Mouse (Mus musculus) neural tube, embryonic 11.5 days (tissue): ENCODE measurements around the gene Arhgap28. TPM values are rescaled to one million over a fixed set of nuclear protein-coding genes. Genes with fewer than 3 reads are reported as not detected.
"Not testable (repeated sequence)": the region's sequence is repeated elsewhere in the genome, so short reads cannot be mapped to it uniquely, and the experiment has no call there.

Experiments used
- ATAC-seq: fragments of 200-750 bp; cut with Nextera tagmentation; 2 replicates; pipeline ENCODE4 v1.8.0; 2017; ENCODE audit warnings: moderate number of reproducible peaks, mild to moderate bottlenecking, moderate TSS enrichment, moderate library complexity; ENCODE audit not compliant: insufficient read depth, low FRiP score, low TSS enrichment
- DNase-seq: peaks from one replicate; pipeline ENCODE4 v3.0.0-alpha.2; 2015; ENCODE audit warnings: low spot score
- H3K27ac ChIP-seq: fragments of 300-500 bp; sonication (generic); 2 replicates; pipeline ENCODE4 v1.5.1; 2014; ENCODE audit warnings: low read depth, mild to moderate bottlenecking, low read length
- H3K27me3 ChIP-seq: fragments of 300-500 bp; sonication (generic); 2 replicates; pipeline ENCODE4 v1.6.1; 2014; ENCODE audit warnings: mild to moderate bottlenecking, low read length, mixed read lengths; ENCODE audit not compliant: control insufficient read depth, insufficient read depth
- H3K36me3 ChIP-seq: fragments of 300-500 bp; sonication (generic); 2 replicates; pipeline ENCODE4 v1.6.1; 2014; ENCODE audit warnings: mild to moderate bottlenecking, low read length, moderate library complexity, mixed read lengths; ENCODE audit not compliant: control insufficient read depth, insufficient read depth
- H3K4me1 ChIP-seq: fragments of 300-500 bp; sonication (generic); 2 replicates; pipeline ENCODE4 v1.6.1; 2014; ENCODE audit warnings: low read length, mixed read lengths; ENCODE audit not compliant: control insufficient read depth, insufficient read depth
- H3K4me2 ChIP-seq: fragments of 300-500 bp; sonication (generic); 2 replicates; pipeline ENCODE4 v1.6.1; 2014; ENCODE audit warnings: low read depth, mild to moderate bottlenecking, moderate library complexity
- H3K4me3 ChIP-seq: fragments of 300-500 bp; sonication (generic); 2 replicates; pipeline ENCODE4 v1.5.1; 2014; ENCODE audit warnings: low read depth, low read length
- H3K9ac ChIP-seq: fragments of 300-500 bp; sonication (generic); 2 replicates; pipeline ENCODE4 v1.6.1; 2014; ENCODE audit warnings: mild to moderate bottlenecking, low read length
- H3K9me3 ChIP-seq: fragments of 300-500 bp; sonication (generic); 2 replicates; pipeline ENCODE4 v1.6.1; 2016; ENCODE audit warnings: low read length; ENCODE audit not compliant: control insufficient read depth
- WGBS: fragments of 180-500 bp; shearing (Covaris S2); extraction: QIAGEN DNeasy Blood & Tissue Kit; methylation state at CpG from one replicate; pipeline ENCODE4 v1.1.7; 2014; 5-methylcytosine and 5-hydroxymethylcytosine counted together
- polyA plus RNA-seq: library from polyadenylated mRNA; unstranded; fragments of >200 nt; fragmentation: Nextera tagmentation; extraction: Ambion mirVana; gene quantifications from 2 replicates; pipeline ENCODE4 v1.2.1, GENCODE M21; 2014

The Arhgap28 gene
- polyA plus RNA-seq, 1 experiment from 2014 or later, result 47.9 TPM

- no peaks in the 10 kb centered on the region for H3K9me3 ChIP-seq
- H3K36me3 ChIP-seq, result peaks cover 11% of the 10 kb centered on the region
- H3K9ac ChIP-seq, result no peak overlapping the region
- no peaks in the 10 kb centered on the region for H3K4me1 ChIP-seq
- ATAC-seq, result no peak
- DNase-seq, result peak; percentile 39
- no peaks in the 10 kb centered on the region for H3K27me3 ChIP-seq
- no peak overlapping the region for H3K4me3 ChIP-seq
- no peak overlapping the region for H3K4me2 ChIP-seq
- no peak overlapping the region for H3K27ac ChIP-seq
- 63% methylated on average over 20 of the region's 20 CpGs for WGBS
Observed at GRCm38 (mm10) chr17:67866541-67867241, 137.2 kb downstream of the Arhgap28 start.

- H3K36me3 ChIP-seq, result peaks cover 6% of the 10 kb centered on the region
- no peak overlapping the region for H3K4me2 ChIP-seq
- H3K9ac ChIP-seq, result no peak overlapping the region
- no peak overlapping the region for H3K4me3 ChIP-seq
- H3K4me1 ChIP-seq, result no peaks in the 10 kb centered on the region
- 70% methylated on average over 9 of the region's 9 CpGs for WGBS
- H3K27ac ChIP-seq, result no peak overlapping the region
- no peaks in the 10 kb centered on the region for H3K9me3 ChIP-seq
- DNase-seq (no peak), ATAC-seq (no peak)
- H3K27me3 ChIP-seq, result no peaks in the 10 kb centered on the region
Observed at GRCm38 (mm10) chr17:67866026-67866425, 137.9 kb downstream of the Arhgap28 start.

DNA sequence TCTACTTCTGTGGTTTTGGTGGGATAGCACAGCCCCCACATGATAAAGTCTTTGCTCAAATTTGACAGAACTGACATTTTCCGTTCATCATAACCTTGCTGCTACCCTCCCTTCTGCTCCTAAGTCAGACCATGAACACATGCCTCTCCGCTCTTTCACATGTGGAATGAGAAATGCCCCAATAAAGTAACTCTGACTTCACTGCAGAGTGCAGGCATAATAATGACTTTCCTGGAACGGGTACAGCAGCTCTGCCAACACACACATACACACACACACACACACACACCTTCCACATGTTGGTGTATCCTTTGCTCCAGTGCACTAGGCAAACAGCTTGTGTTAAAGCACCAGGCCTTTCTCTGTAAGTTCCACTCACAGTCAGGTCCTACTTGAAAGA is 139.0 kb downstream of the Arhgap28 start:
- H3K36me3 ChIP-seq, result peaks cover 6% of the 10 kb centered on the region
- no peak for ATAC-seq
- H3K27ac ChIP-seq, result no peak overlapping the region
- H3K4me2 ChIP-seq, result no peak overlapping the region
- no peaks in the 10 kb centered on the region for H3K9me3 ChIP-seq
- no peaks in the 10 kb centered on the region for H3K4me1 ChIP-seq
- WGBS, result 87% methylated on average over 3 of the region's 3 CpGs
- H3K4me3 ChIP-seq, result no peak overlapping the region
- no peak for DNase-seq
- H3K27me3 ChIP-seq, result no peaks in the 10 kb centered on the region
- H3K9ac ChIP-seq, result no peak overlapping the region

DNA sequence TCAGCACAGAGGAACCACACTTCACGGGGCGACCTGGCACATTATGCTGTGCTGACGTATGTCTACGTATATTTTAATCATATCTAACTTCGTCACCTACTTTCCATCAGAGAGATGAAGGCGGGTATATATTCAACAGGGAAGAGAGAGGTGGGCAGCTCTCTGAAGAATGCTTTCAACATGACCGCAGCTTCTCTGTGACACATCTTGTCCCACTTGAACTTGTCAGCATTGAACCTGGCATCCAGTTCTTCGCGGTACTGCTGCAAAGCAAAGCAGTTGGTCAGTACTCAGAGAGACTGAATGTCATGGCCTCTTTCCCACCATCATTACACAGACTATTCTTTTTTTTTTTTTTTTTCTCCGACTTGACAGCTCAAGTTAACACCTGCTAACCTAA is 139.6 kb downstream of the Arhgap28 start:
- ATAC-seq, result no peak
- 93% methylated on average over 10 of the region's 10 CpGs for WGBS

GRCm38 (mm10) chr17:67861744-67862535 is 142.0 kb downstream of the Arhgap28 start:
- H3K9ac ChIP-seq, result no peak overlapping the region
- no peak overlapping the region for H3K4me3 ChIP-seq
- H3K27ac ChIP-seq, result no peak overlapping the region
- H3K4me2 ChIP-seq, result no peak overlapping the region
- no peaks in the 10 kb centered on the region for H3K4me1 ChIP-seq
- 79% methylated on average over 16 of the region's 16 CpGs for WGBS
- DNase-seq, result peak; percentile 76
- peak; percentile 48 for ATAC-seq
- no peaks in the 10 kb centered on the region for H3K27me3 ChIP-seq
- H3K36me3 ChIP-seq, result no peaks in the 10 kb centered on the region; the same call in 1 of the 2 replicates
- H3K9me3 ChIP-seq, result no peaks in the 10 kb centered on the region

More for the DNA sequence above, 139.6 kb downstream of the Arhgap28 start:
- H3K27me3 ChIP-seq, result no peaks in the 10 kb centered on the region
- H3K4me2 ChIP-seq, result no peak overlapping the region
- no peaks in the 10 kb centered on the region for H3K4me1 ChIP-seq
- no peaks in the 10 kb centered on the region for H3K9me3 ChIP-seq
- H3K27ac ChIP-seq, result no peak overlapping the region
- no peak for DNase-seq
- no peak overlapping the region for H3K9ac ChIP-seq
- H3K4me3 ChIP-seq, result no peak overlapping the region
- peaks cover 6% of the 10 kb centered on the region for H3K36me3 ChIP-seq

DNA sequence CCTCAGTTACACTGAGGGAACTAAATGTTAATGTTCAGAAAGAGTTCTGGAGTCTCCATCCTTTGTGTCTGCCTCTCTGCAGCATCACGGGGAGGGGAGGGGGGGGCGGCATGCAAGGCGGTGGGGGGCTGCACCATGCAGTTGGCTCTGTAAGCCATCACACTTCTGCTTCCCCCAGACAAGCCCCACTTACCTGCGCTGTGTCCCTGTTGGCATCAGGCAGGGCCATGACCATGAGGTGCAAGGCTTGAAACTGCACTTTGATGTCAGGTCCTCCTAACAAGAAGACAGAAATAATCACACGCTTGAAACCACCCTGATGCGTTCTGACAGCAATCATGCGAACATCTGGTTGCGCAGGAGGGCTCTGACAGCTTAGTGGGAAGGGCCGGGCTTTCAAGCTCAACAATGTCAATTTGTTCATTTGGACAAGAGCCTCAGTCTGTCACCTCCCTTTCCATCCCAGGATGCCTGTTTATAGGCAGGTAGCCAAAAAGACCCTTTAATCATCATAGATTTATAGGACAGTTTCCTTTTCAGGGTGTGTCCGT is 142.8 kb downstream of the Arhgap28 start:
- Histone ChIP-seq H3K27me3 (no peaks in the 10 kb centered on the region), H3K4me1 (no peaks in the 10 kb centered on the region), H3K9ac (no peak overlapping the region), H3K27ac (no peak overlapping the region), H3K36me3 (no peaks in the 10 kb centered on the region; the same call in 1 of the 2 replicates), H3K4me2 (no peak overlapping the region), H3K4me3 (no peak overlapping the region), H3K9me3 (no peaks in the 10 kb centered on the region)
- ATAC-seq (no peak), DNase-seq (no peak)
- 93% methylated on average over 10 of the region's 10 CpGs for WGBS

- not testable (repeated sequence) for H3K36me3 ChIP-seq, H3K4me3 ChIP-seq, H3K9ac ChIP-seq, H3K27ac ChIP-seq, H3K27me3 ChIP-seq, H3K9me3 ChIP-seq, H3K4me2 ChIP-seq, DNase-seq, ATAC-seq, H3K4me1 ChIP-seq
- WGBS, result 92% methylated on average over 2 of the region's 2 CpGs
Observed at GRCm38 (mm10) chr17:67841494-67841893, 162.4 kb downstream of the Arhgap28 start.

DNA sequence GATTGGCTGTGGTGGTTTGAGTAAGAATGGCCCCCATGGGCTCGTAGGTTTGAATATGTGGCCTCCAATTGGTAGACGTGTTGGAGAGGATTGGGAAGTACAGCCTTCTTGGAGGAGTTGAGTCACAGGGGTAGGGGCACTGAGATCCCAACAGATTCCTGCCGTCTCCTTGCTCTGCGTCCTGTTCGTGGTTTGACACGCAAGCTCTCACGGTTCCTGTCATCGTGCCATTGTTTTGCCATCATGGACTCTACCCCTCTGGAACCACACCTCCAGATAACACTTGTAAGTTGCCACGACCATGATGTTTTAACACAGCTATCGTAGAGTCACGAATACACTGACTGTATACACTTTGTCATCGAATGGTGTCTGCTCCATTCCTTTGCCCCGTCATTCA is 165.0 kb downstream of the Arhgap28 start:
- 88% methylated on average over 13 of the region's 13 CpGs for WGBS
- Histone ChIP-seq H3K4me1 (no peaks in the 10 kb centered on the region), H3K36me3 (no peaks in the 10 kb centered on the region), H3K9ac (no peak overlapping the region), H3K9me3 (no peaks in the 10 kb centered on the region), H3K27ac (no peak overlapping the region), H3K4me3 (no peak overlapping the region), H3K4me2 (no peak overlapping the region), H3K27me3 (no peaks in the 10 kb centered on the region)
- no peak for ATAC-seq
- no peak for DNase-seq
